Mouse (Mus musculus) myocyte (in vitro differentiated cells): ENCODE measurements around the gene Ipmk. TPM values are rescaled to one million over a fixed set of nuclear protein-coding genes. Genes with fewer than 3 reads are reported as not detected.

Experiments used
- H3K27me3 ChIP-seq: one replicate; pipeline ENCODE4 v1.6.1; 2011; ENCODE audit not compliant: control insufficient read depth, insufficient read depth, insufficient read length
- H3K36me3 ChIP-seq: one replicate; pipeline ENCODE4 v1.6.1; 2011; ENCODE audit not compliant: control insufficient read depth, insufficient read depth
- H3K4me2 ChIP-seq: one replicate; pipeline ENCODE4 v1.6.1; 2011; ENCODE audit warnings: low read depth, control low read depth
- H3K4me3 ChIP-seq: one replicate; pipeline ENCODE4 v1.5.1; 2011; ENCODE audit warnings: mild to moderate bottlenecking, control low read depth, moderate library complexity
- H3K79me2 ChIP-seq: one replicate; pipeline ENCODE4 v1.6.1; 2011; ENCODE audit not compliant: control insufficient read depth, insufficient read depth
- H3ac ChIP-seq: one replicate; pipeline ENCODE4 v1.6.1; 2011; ENCODE audit not compliant: control insufficient read depth, insufficient read length
- CEBPB ChIP-seq: IDR thresholded peaks from 2 replicates; pipeline ENCODE4 v1.6.1; 2011; ENCODE audit warnings: mild to moderate bottlenecking, moderate library complexity; ENCODE audit not compliant: poor library complexity, insufficient read depth, severe bottlenecking
- E2F4 ChIP-seq: IDR thresholded peaks from one replicate; pipeline ENCODE4 v1.6.1; 2011; ENCODE audit warnings: mild to moderate bottlenecking, control low read depth, moderate library complexity; ENCODE audit not compliant: insufficient read depth
- MAX ChIP-seq: IDR thresholded peaks from one replicate; pipeline ENCODE4 v1.6.1; 2011; ENCODE audit warnings: low read depth, mild to moderate bottlenecking, control low read depth
- MYOD1 ChIP-seq, 3 experiments: IDR thresholded peaks; one replicate each; pipeline ENCODE4 v1.6.1; 2011; ENCODE audit warnings: control low read depth in 2 of 3, low read depth in 2 of 3, mild to moderate bottlenecking in 2 of 3, moderate library complexity in 1 of 3; ENCODE audit not compliant: insufficient read length in 2 of 3, control insufficient read depth in 1 of 3
- MYOG ChIP-seq, 3 experiments: IDR thresholded peaks; one replicate each; pipeline ENCODE4 v1.6.1; 2011; ENCODE audit warnings: control low read depth in 2 of 3, low read depth in 2 of 3, mild to moderate bottlenecking in 2 of 3; ENCODE audit not compliant: insufficient read length in 2 of 3, control insufficient read depth in 1 of 3, insufficient read depth in 1 of 3
- POLR2A ChIP-seq: IDR thresholded peaks from one replicate; pipeline ENCODE4 v1.6.1; 2011; ENCODE audit warnings: low read depth, mild to moderate bottlenecking, control low read depth, moderate library complexity; ENCODE audit not compliant: insufficient read length
- POLR2AphosphoS2 ChIP-seq: IDR thresholded peaks from one replicate; pipeline ENCODE4 v1.6.1; 2011; ENCODE audit warnings: low read depth, control low read depth; ENCODE audit not compliant: insufficient read length
- REST ChIP-seq: IDR thresholded peaks from one replicate; pipeline ENCODE4 v1.6.1; 2011; ENCODE audit warnings: mild to moderate bottlenecking, control low read depth, moderate library complexity; ENCODE audit not compliant: insufficient read depth, insufficient read length
- SRF ChIP-seq: IDR thresholded peaks from one replicate; pipeline ENCODE4 v1.6.1; 2011; ENCODE audit warnings: low read depth; ENCODE audit not compliant: control insufficient read depth, insufficient read length
- TCF12 ChIP-seq: IDR thresholded peaks from one replicate; pipeline ENCODE4 v1.6.1; 2011; ENCODE audit warnings: mild to moderate bottlenecking, control low read depth; ENCODE audit not compliant: poor library complexity, insufficient read depth, severe bottlenecking
- TCF3 ChIP-seq: IDR thresholded peaks from one replicate; pipeline ENCODE4 v1.6.1; 2011; ENCODE audit warnings: low read depth, control low read depth; ENCODE audit not compliant: insufficient read length
- USF1 ChIP-seq: IDR thresholded peaks from one replicate; pipeline ENCODE4 v1.6.1; 2011; ENCODE audit warnings: low read depth, mild to moderate bottlenecking, control low read depth, moderate library complexity
- polyA plus RNA-seq: library from polyadenylated mRNA; unstranded; fragments of >200 nt; fragmentation: generic; extraction: Trizol; gene quantifications from one replicate; pipeline ENCODE4 v1.2.1, GENCODE M21; 2012; ENCODE audit warnings: missing spikeins

Ipmk gene
- polyA plus RNA-seq, 1 experiment, result 7.4 TPM

GRCm38 (mm10) chr10:71306759-71307158 is 40.8 kb upstream of the Ipmk start:
- H3K4me3 ChIP-seq, result peak overlapping the region; percentile 8
- H3K4me2 ChIP-seq, result peak overlapping the region; percentile 76
- no peak overlapping the region for H3ac ChIP-seq
- no peaks in the 10 kb centered on the region for H3K27me3 ChIP-seq
- no peaks in the 10 kb centered on the region for H3K36me3 ChIP-seq
- TF ChIP-seq REST (no peak), USF1 (no peak), TCF3 (no peak), POLR2A (no peak), MYOG (IDR thresholded peaks at IDR 0.05; ENCODE audit: control insufficient read depth in 1 of 3, insufficient read depth in 1 of 3, insufficient read length in 2 of 3, low read depth in 2 of 3) (no peak), CEBPB (no peak), POLR2AphosphoS2 (no peak), MYOD1 (IDR thresholded peaks at IDR 0.05; ENCODE audit: control insufficient read depth in 1 of 3, insufficient read length in 2 of 3, low read depth in 2 of 3) (no peak), E2F4 (no peak), SRF (no peak), TCF12 (no peak), MAX (no peak)
- no peaks in the 10 kb centered on the region for H3K79me2 ChIP-seq

- Histone ChIP-seq H3K4me2 (no peak overlapping the region), H3K36me3 (no peaks in the 10 kb centered on the region), H3K27me3 (no peaks in the 10 kb centered on the region), H3ac (no peak overlapping the region), H3K4me3 (no peak overlapping the region), H3K79me2 (no peaks in the 10 kb centered on the region)
- no peak for TF ChIP-seq TCF3
- no peak for TF ChIP-seq POLR2A
- no peak for TF ChIP-seq USF1
- TF ChIP-seq TCF12, result no peak
- TF ChIP-seq CEBPB, result no peak
- no peak for TF ChIP-seq MAX
- no peak for TF ChIP-seq E2F4
- TF ChIP-seq MYOG (IDR thresholded peaks at IDR 0.05; ENCODE audit: control insufficient read depth in 1 of 3, insufficient read depth in 1 of 3, insufficient read length in 2 of 3, low read depth in 2 of 3), result no peak
- no peak for TF ChIP-seq POLR2AphosphoS2
- TF ChIP-seq REST, result no peak
- TF ChIP-seq SRF, result no peak
Observed at GRCm38 (mm10) chr10:71308199-71308598, 39.4 kb upstream of the Ipmk start.

GRCm38 (mm10) chr10:71310288-71310687 is 37.3 kb upstream of the Ipmk start:
- no peak for TF ChIP-seq MYOD1 (IDR thresholded peaks at IDR 0.05; ENCODE audit: control insufficient read depth in 1 of 3, insufficient read length in 2 of 3, low read depth in 2 of 3)
- Histone ChIP-seq H3K27me3 (no peaks in the 10 kb centered on the region), H3ac (no peak overlapping the region), H3K4me2 (no peak overlapping the region), H3K36me3 (no peaks in the 10 kb centered on the region), H3K4me3 (no peak overlapping the region), H3K79me2 (no peaks in the 10 kb centered on the region)

GRCm38 (mm10) chr10:71314596-71314995 is 33.0 kb upstream of the Ipmk start:
- TF ChIP-seq CEBPB (no peak), TCF3 (no peak), MYOG (IDR thresholded peaks at IDR 0.05; ENCODE audit: control insufficient read depth in 1 of 3, insufficient read depth in 1 of 3, insufficient read length in 2 of 3, low read depth in 2 of 3) (no peak), POLR2A (no peak), MYOD1 (IDR thresholded peaks at IDR 0.05; ENCODE audit: control insufficient read depth in 1 of 3, insufficient read length in 2 of 3, low read depth in 2 of 3) (no peak)
- Histone ChIP-seq H3ac (no peak overlapping the region), H3K4me3 (no peak overlapping the region), H3K36me3 (no peaks in the 10 kb centered on the region), H3K79me2 (no peaks in the 10 kb centered on the region), H3K4me2 (peak overlapping the region; percentile 24), H3K27me3 (no peaks in the 10 kb centered on the region)

GRCm38 (mm10) chr10:71316056-71316455 is 31.5 kb upstream of the Ipmk start:
- H3K4me3 ChIP-seq, result no peak overlapping the region
- TF ChIP-seq TCF12, result no peak
- no peak for TF ChIP-seq MYOG (IDR thresholded peaks at IDR 0.05; ENCODE audit: control insufficient read depth in 1 of 3, insufficient read depth in 1 of 3, insufficient read length in 2 of 3, low read depth in 2 of 3)
- no peak for TF ChIP-seq REST
- no peak for TF ChIP-seq TCF3
- TF ChIP-seq POLR2AphosphoS2, result no peak
- TF ChIP-seq CEBPB, result no peak
- no peak for TF ChIP-seq USF1
- TF ChIP-seq POLR2A, result no peak
- no peaks in the 10 kb centered on the region for H3K27me3 ChIP-seq
- H3K4me2 ChIP-seq, result no peak overlapping the region
- H3K36me3 ChIP-seq, result no peaks in the 10 kb centered on the region
- H3K79me2 ChIP-seq, result no peaks in the 10 kb centered on the region
- no peak overlapping the region for H3ac ChIP-seq
